Mouse (Mus musculus): ENCODE measurements at regions not wholly inside any gene's neighbourhood (a gene's known extent, or its start where the extent isn't known, plus 50 kb on each side); places are given as distances from the start of the nearest gene placed in this dataset.

DNA sequence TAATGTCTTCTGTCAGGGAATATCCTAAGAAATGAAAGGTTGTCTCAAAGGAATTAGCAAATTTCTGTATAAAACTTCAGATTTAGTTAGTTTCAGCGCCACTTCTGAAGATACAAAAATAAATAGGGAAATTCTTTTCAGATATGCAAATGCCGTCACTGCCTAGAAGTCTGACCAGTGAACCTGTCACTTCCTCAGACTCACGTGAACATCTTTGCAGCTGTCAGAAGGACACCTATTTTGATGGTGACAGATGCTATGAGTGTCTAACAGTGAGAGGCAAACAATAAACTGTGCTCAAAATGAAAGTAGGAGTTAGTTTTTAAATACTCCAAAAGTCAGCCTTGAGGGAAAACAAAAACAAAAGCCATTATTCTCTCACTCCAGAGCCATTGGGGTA is 57.5 kb upstream of the Igf1r start:
- ATAC-seq (replicated peaks; ENCODE audit: low FRiP score, low TSS enrichment, low read depth) (no peak), DNase-seq (ENCODE audit: low spot score) (no peak)
- Histone ChIP-seq H3K4me2 (ENCODE audit: low read length) (no peak overlapping the region), H3K9me3 (ENCODE audit: control insufficient read depth, low read length) (no peaks in the 10 kb centered on the region), H3K36me3 (ENCODE audit: control insufficient read depth, insufficient read depth, low read length) (no peaks in the 10 kb centered on the region), H3K4me3 (ENCODE audit: low read depth, low read length) (no peak overlapping the region), H3K9ac (ENCODE audit: low read length) (no peak overlapping the region), H3K4me1 (replicated peaks; ENCODE audit: control insufficient read depth, insufficient read depth, low read length) (no peaks in the 10 kb centered on the region), H3K27ac (ENCODE audit: low read depth) (no peak overlapping the region), H3K27me3 (replicated peaks; ENCODE audit: control insufficient read depth, insufficient read depth, low read length) (no peaks in the 10 kb centered on the region)
- whole genome bisulfite sequencing: 80% methylated on average over 3 of the region's 3 CpGs

DNA sequence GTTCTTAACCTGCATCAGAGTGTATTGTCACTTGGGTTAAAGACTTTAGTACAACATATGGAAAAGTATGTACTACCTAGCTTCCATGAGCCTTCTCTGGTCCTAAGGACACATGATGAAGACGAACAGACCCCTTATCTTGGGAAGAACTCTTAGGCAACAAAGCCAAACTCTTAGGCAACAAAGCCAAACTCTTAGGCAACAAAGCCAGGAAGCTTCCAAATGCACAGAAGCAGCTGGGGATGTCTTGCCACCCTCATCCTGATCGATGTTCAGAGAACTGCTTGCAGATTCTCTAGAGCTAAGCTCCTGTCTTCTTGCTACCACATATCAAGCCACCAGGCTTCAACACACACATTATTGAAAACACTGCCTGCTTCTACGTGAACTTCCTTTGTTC is 59.7 kb upstream of the Igf1r start:
- H3K9ac ChIP-seq (ENCODE audit: low read length): no peak overlapping the region
- H3K27me3 ChIP-seq (replicated peaks; ENCODE audit: control insufficient read depth, insufficient read depth, low read length): no peaks in the 10 kb centered on the region
- no peak overlapping the region for H3K27ac ChIP-seq (ENCODE audit: low read depth)
- DNase-seq (ENCODE audit: low spot score) (no peak), ATAC-seq (replicated peaks; ENCODE audit: low FRiP score, low TSS enrichment, low read depth) (no peak)
- no peaks in the 10 kb centered on the region for H3K9me3 ChIP-seq (ENCODE audit: control insufficient read depth, low read length)
- H3K4me3 ChIP-seq (ENCODE audit: low read depth, low read length): no peak overlapping the region
- H3K4me2 ChIP-seq (ENCODE audit: low read length): no peak overlapping the region
- H3K4me1 ChIP-seq (replicated peaks; ENCODE audit: control insufficient read depth, insufficient read depth, low read length): no peaks in the 10 kb centered on the region
- no peaks in the 10 kb centered on the region for H3K36me3 ChIP-seq (ENCODE audit: control insufficient read depth, insufficient read depth, low read length)
- 70% methylated on average over 3 of the region's 3 CpGs for WGBS

DNA sequence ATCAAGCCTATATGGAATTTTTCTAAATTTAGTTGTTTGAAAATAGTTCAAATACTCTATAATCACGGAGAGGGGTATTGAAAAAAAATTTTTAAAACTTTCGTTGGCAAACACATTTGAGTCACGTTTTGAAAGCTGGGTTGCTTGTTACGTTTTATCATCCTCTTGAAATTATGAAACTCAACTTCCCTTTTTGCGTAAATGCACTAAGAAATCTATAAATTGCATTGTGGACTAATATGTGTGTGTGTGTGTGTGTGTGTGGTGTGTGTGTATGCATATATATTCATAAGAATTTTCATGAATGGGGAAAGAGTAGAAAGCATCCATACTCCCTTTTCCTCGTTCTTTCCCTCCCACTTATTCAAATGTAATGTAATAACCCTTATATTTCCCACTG is 69.6 kb upstream of the Igf1r start:
- Histone ChIP-seq H3K4me1 (replicated peaks; ENCODE audit: control insufficient read depth, insufficient read depth, low read length) (no peaks in the 10 kb centered on the region), H3K27ac (ENCODE audit: low read depth) (no peak overlapping the region), H3K36me3 (ENCODE audit: control insufficient read depth, insufficient read depth, low read length) (no peaks in the 10 kb centered on the region), H3K4me3 (ENCODE audit: low read depth, low read length) (no peak overlapping the region), H3K4me2 (ENCODE audit: low read length) (no peak overlapping the region), H3K9me3 (ENCODE audit: control insufficient read depth, low read length) (no peaks in the 10 kb centered on the region), H3K9ac (ENCODE audit: low read length) (no peak overlapping the region), H3K27me3 (replicated peaks; ENCODE audit: control insufficient read depth, insufficient read depth, low read length) (no peaks in the 10 kb centered on the region)
- WGBS: 82% methylated on average over 6 of the region's 6 CpGs
- ATAC-seq (replicated peaks; ENCODE audit: low FRiP score, low TSS enrichment, low read depth): no peak
- DNase-seq (ENCODE audit: low spot score): no peak

DNA sequence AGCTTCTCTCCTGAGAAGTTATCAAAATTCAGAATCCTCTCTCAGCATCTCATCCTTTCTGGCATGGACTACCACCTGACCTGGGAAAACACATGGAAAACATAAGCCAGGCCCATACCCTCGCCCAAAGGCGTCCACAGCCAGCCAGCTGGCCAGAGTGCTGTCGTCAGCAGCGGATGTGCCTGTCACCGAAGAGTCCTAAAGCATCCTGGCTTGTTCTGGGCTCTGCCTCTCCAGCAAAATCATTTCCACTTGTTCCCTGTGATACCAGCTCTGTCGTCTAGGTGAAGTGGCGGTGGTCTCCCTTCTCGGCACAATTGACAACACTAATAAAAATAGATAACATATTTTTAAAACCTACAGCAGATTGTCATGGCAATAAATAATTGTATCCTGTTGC is 70.0 kb upstream of the Igf1r start:
- Histone ChIP-seq H3K4me2 (ENCODE audit: low read length) (no peak overlapping the region), H3K27ac (ENCODE audit: low read depth) (no peak overlapping the region), H3K4me1 (replicated peaks; ENCODE audit: control insufficient read depth, insufficient read depth, low read length) (no peaks in the 10 kb centered on the region), H3K9ac (ENCODE audit: low read length) (no peak overlapping the region), H3K27me3 (replicated peaks; ENCODE audit: control insufficient read depth, insufficient read depth, low read length) (no peaks in the 10 kb centered on the region), H3K4me3 (ENCODE audit: low read depth, low read length) (no peak overlapping the region), H3K36me3 (ENCODE audit: control insufficient read depth, insufficient read depth, low read length) (no peaks in the 10 kb centered on the region), H3K9me3 (ENCODE audit: control insufficient read depth, low read length) (no peaks in the 10 kb centered on the region)
- ATAC-seq (replicated peaks; ENCODE audit: low FRiP score, low TSS enrichment, low read depth): no peak
- WGBS: 66% methylated on average over 8 of the region's 8 CpGs
- no peak for DNase-seq (ENCODE audit: low spot score)

DNA sequence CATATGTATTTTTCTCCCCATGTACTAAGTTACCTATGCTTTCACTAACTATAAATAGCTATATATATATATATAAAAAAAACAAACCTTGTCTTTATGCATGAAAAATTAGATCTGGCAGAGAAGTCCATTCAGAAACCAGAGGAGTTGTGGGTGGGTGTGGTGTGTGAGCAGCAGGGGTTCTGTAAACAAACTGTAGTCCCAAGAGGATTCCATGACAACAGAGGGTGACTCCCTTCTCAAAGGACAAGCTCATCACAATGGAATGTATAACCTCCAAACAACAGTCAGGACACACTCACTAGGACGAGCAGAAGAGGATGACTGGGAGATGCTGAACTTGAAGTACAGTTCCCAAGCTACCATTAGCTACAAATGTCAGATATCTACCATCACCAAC is 74.4 kb upstream of the Igf1r start:
- WGBS: 27% methylated on average over 1 of the region's 1 CpGs
- DNase-seq (ENCODE audit: low spot score) (no peak), ATAC-seq (replicated peaks; ENCODE audit: low FRiP score, low TSS enrichment, low read depth) (no peak)

DNA sequence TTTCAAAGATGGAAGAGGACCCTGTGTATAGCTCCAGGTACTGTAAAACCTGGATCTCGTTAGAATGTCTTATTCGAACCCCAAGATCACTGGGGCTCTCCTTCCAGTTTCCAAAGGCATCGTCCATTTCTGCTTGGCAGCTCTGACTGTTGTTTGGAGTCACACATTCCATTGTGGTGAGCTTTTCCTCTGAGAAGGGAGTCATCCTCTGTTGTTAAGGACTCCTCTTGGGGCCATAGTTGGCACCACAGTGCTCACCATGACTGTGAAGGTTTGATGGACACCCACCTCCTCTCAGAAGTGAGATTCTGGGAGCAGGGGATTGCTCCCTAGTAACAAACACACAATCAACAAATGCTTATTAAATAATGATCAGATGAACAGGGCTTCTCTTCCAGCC is 75.0 kb upstream of the Igf1r start:
- Histone ChIP-seq H3K27me3 (replicated peaks; ENCODE audit: control insufficient read depth, insufficient read depth, low read length) (no peaks in the 10 kb centered on the region), H3K9ac (ENCODE audit: low read length) (no peak overlapping the region), H3K27ac (ENCODE audit: low read depth) (no peak overlapping the region), H3K4me3 (ENCODE audit: low read depth, low read length) (no peak overlapping the region), H3K4me2 (ENCODE audit: low read length) (no peak overlapping the region), H3K36me3 (ENCODE audit: control insufficient read depth, insufficient read depth, low read length) (no peaks in the 10 kb centered on the region), H3K4me1 (replicated peaks; ENCODE audit: control insufficient read depth, insufficient read depth, low read length) (no peaks in the 10 kb centered on the region), H3K9me3 (ENCODE audit: control insufficient read depth, low read length) (no peaks in the 10 kb centered on the region)
- 59% methylated on average over 3 of the region's 3 CpGs for WGBS
- ATAC-seq (replicated peaks; ENCODE audit: low FRiP score, low TSS enrichment, low read depth): no peak
- no peak for DNase-seq (ENCODE audit: low spot score)

More for the DNA sequence above, 74.4 kb upstream of the Igf1r start:
- no peaks in the 10 kb centered on the region for H3K9me3 ChIP-seq (ENCODE audit: control insufficient read depth, low read length)
- H3K27ac ChIP-seq (ENCODE audit: low read depth): no peak overlapping the region
- H3K4me2 ChIP-seq (ENCODE audit: low read length): no peak overlapping the region
- no peaks in the 10 kb centered on the region for H3K36me3 ChIP-seq (ENCODE audit: control insufficient read depth, insufficient read depth, low read length)
- H3K4me3 ChIP-seq (ENCODE audit: low read depth, low read length): no peak overlapping the region
- no peaks in the 10 kb centered on the region for H3K4me1 ChIP-seq (replicated peaks; ENCODE audit: control insufficient read depth, insufficient read depth, low read length)
- H3K27me3 ChIP-seq (replicated peaks; ENCODE audit: control insufficient read depth, insufficient read depth, low read length): no peaks in the 10 kb centered on the region
- no peak overlapping the region for H3K9ac ChIP-seq (ENCODE audit: low read length)

DNA sequence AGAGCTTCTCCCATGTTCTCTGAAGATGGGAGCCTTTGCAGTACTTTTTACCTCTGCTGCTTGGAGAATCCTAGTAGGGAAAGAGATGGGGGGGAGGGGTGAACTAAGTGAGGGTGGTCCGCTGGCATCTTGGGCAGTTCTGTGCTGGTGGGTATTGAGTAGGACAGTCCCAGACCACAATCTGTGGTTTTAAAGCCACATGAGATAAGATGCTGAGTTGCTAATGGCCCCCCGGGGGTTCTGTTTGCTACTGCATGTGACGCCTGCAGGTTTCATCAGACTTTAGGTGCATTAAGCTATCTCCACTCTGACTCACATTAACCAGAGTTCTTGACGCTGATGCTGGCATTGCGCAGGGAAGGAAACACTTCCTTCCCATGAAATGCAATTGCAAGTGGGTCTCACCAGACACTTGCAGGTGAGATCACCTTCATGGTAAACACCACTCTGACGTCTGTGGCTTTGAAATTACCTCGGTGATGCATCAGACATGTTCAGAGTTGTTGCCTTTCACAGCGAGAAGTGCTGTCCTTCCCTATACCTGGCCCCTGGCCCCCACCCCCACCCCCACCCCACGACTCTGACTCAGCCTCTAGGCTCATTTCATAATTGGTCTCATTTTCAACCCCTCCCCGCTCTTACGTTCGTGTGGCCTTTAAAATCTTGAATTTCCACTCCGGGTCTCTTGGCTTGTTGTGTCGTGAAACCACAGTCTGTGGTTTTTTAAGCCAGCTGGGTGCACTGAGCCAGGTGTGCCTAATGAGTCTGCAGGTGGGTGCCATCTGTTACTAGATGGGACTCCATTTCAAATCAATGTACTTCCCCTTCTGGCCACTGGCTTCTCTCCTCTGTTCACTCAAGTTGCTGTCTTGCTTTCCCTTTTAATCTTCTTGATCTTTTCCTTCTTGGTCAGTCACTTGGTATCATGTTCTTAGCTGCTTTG is 94.8 kb upstream of the Synm start:
- H3K9me3 ChIP-seq (ENCODE audit: control insufficient read depth, low read length): peaks cover 4% of the 10 kb centered on the region; the same call in 1 of the 2 replicates
- H3K9ac ChIP-seq (ENCODE audit: low read length): no peak overlapping the region
- ATAC-seq (replicated peaks; ENCODE audit: low FRiP score, low TSS enrichment, low read depth): no peak
- no peak for DNase-seq (ENCODE audit: low spot score)
- no peaks in the 10 kb centered on the region for H3K4me1 ChIP-seq (replicated peaks; ENCODE audit: control insufficient read depth, insufficient read depth, low read length)
- no peak overlapping the region for H3K4me3 ChIP-seq (ENCODE audit: low read depth, low read length)
- H3K36me3 ChIP-seq (ENCODE audit: control insufficient read depth, insufficient read depth, low read length): no peaks in the 10 kb centered on the region
- 62% methylated on average over 14 of the region's 14 CpGs for WGBS
- H3K4me2 ChIP-seq (ENCODE audit: low read length): no peak overlapping the region
- H3K27ac ChIP-seq (ENCODE audit: low read depth): no peak overlapping the region
- H3K27me3 ChIP-seq (replicated peaks; ENCODE audit: control insufficient read depth, insufficient read depth, low read length): no peaks in the 10 kb centered on the region

DNA sequence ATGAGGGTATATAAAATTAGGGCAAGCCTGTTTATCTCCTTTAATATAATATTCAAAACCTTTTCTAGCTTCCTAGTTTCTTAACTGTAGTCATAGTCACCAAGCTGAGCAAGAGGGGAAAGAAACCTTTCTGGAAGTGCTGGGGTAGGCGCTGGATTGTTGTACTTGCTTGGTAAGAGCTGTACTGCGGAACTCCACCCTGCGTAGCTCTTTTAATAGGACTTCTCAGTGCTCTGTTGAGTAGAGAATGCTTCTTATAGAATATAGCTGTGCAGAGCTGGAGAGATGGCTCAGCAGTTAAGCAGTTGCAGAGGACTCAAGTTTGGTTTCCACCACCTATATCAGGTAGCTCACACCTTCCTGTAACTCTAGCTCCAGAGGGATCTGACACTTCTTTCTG is 93.3 kb upstream of the Synm start:
- 92% methylated on average over 3 of the region's 3 CpGs for WGBS
- Histone ChIP-seq H3K9ac (ENCODE audit: low read length) (no peak overlapping the region), H3K27ac (ENCODE audit: low read depth) (no peak overlapping the region), H3K4me3 (ENCODE audit: low read depth, low read length) (no peak overlapping the region), H3K4me2 (ENCODE audit: low read length) (no peak overlapping the region), H3K4me1 (replicated peaks; ENCODE audit: control insufficient read depth, insufficient read depth, low read length) (no peaks in the 10 kb centered on the region), H3K9me3 (ENCODE audit: control insufficient read depth, low read length) (peaks cover 4% of the 10 kb centered on the region; the same call in 1 of the 2 replicates), H3K27me3 (replicated peaks; ENCODE audit: control insufficient read depth, insufficient read depth, low read length) (no peaks in the 10 kb centered on the region), H3K36me3 (ENCODE audit: control insufficient read depth, insufficient read depth, low read length) (no peaks in the 10 kb centered on the region)
- DNase-seq (ENCODE audit: low spot score) (no peak), ATAC-seq (replicated peaks; ENCODE audit: low FRiP score, low TSS enrichment, low read depth) (no peak)

DNA sequence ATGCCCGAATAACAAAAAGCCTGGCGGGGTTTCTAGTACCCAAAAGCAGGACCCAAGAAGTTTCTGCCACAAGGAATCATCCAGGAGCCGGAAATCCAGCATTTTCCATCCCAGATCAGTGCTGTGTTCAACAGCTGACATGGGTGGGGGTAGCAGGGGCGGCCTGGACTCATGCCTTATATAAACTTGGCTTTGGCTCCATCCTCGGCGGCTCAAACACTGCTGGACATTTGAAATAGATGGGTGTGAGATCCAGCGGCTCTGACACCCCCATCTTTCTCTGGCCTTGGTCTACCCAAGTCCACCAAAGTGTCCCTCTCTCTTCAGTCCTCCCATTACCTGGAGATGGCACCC is 89.9 kb upstream of the Synm start:
- no peaks in the 10 kb centered on the region for H3K27me3 ChIP-seq (replicated peaks; ENCODE audit: control insufficient read depth, insufficient read depth, low read length)
- H3K9ac ChIP-seq (ENCODE audit: low read length): peak overlapping the region; percentile 53
- 11% methylated on average over 7 of the region's 7 CpGs for WGBS
- DNase-seq (ENCODE audit: low spot score) (no peak), ATAC-seq (replicated peaks; ENCODE audit: low FRiP score, low TSS enrichment, low read depth) (peak; percentile 45; the same call in 1 of the 2 replicates)
- peaks cover 4% of the 10 kb centered on the region; the same call in 1 of the 2 replicates for H3K9me3 ChIP-seq (ENCODE audit: control insufficient read depth, low read length)
- no peaks in the 10 kb centered on the region for H3K36me3 ChIP-seq (ENCODE audit: control insufficient read depth, insufficient read depth, low read length)
- H3K27ac ChIP-seq (ENCODE audit: low read depth): peak overlapping the region; percentile 33; the same call in 1 of the 2 replicates
- peak overlapping the region; percentile 71 for H3K4me2 ChIP-seq (ENCODE audit: low read length)
- H3K4me1 ChIP-seq (replicated peaks; ENCODE audit: control insufficient read depth, insufficient read depth, low read length): no peaks in the 10 kb centered on the region
- peak overlapping the region; percentile 48 for H3K4me3 ChIP-seq (ENCODE audit: low read depth, low read length)

Data from intestine, embryonic 14.5 days (tissue).